Mouse (Mus musculus): ENCODE data around the gene Pfkl. TPM values are rescaled to one million over a fixed set of nuclear protein-coding genes. Genes with fewer than 3 reads are reported as not detected.

Pfkl gene
- total and polyA plus RNA-seq, 3 experiments = 101 to 115 (median 109) TPM

DNA sequence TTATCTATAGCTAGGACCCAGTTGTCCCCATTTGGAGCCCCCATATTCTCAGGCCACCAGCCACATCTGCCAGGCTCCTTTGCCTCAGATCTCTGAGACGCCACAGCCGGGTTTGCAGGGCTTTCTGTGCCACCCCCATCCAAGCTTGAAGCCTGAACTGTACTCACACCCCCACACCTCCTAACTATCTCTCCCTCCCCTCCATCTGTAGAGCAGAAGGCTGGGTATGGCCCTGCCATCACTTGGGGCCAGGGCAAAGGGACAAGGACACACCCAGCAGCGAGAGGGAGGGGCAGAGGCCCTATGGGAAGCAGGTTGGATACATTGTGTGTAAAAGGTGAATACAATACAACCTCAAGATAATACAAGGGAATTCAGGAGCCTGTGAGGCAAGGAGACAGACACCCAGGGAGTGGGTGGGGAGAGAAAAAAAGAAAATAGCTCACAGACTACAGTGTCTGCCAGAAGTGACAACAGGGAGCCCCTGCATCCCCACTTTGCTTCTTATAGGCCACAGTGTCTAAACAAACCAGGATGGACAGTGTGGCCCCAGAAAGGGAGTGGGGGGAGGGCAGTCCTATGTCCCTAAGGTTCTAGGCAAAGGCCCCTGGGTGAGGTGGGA lies 5.3 kb downstream of the Pfkl start:
- DNase-seq = no peak
- WGBS = 87% methylated on average over 3 of the region's 3 CpGs
- Histone ChIP-seq H3K79me2 (replicated peaks; ENCODE audit: control insufficient read depth, insufficient read depth, low read length) (peaks cover 3% of the 10 kb centered on the region; the same call in 1 of the 2 replicates), H3K4me3 (no peak overlapping the region), H3K9ac (ENCODE audit: low read depth, low read length) (no peak overlapping the region), H3K27me3 (ENCODE audit: control insufficient read depth, insufficient read depth, low read length) (no peaks in the 10 kb centered on the region), H3K4me1 (ENCODE audit: control insufficient read depth, insufficient read depth, low read length) (peaks cover 9% of the 10 kb centered on the region), H3K36me3 (ENCODE audit: control insufficient read depth, insufficient read depth, low read length) (no peaks in the 10 kb centered on the region), H3K27ac (no peak overlapping the region)
- intact Hi-C loops (cut with DNase I) = no loop called here
- no peak for TF ChIP-seq EP300 (IDR thresholded peaks at IDR 0.05; ENCODE audit: insufficient read depth, low read depth, low read length)
- no peak for TF ChIP-seq POLR2A (IDR thresholded peaks at IDR 0.05; ENCODE audit: insufficient read depth, low read depth, low read length)
- TF ChIP-seq CTCF (IDR thresholded peaks at IDR 0.05) = no peak

DNA sequence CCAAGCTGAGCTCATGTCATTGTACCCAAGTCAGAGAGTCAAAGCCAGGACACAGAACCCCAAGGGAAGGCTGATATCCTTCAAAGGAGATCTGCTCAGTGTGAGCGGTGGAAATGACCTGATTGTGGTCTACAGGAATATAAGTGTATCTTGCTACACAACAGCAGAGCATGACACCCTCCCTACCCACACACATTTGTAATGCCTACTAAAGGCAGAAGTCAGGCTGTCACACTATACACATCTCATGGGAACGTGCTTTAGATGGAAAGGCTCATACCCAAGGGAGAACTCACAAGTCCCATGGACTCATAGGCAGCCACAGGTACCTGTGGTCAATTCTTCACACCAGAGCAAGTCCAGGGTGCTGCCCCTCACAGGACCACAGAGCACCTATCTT lies 7.6 kb downstream of the Pfkl start:
- Histone ChIP-seq H3K4me3 (no peak overlapping the region), H3K79me2 (replicated peaks; ENCODE audit: control insufficient read depth, insufficient read depth, low read length) (peaks cover 3% of the 10 kb centered on the region; the same call in 1 of the 2 replicates), H3K27me3 (ENCODE audit: control insufficient read depth, insufficient read depth, low read length) (no peaks in the 10 kb centered on the region), H3K27ac (no peak overlapping the region), H3K4me1 (ENCODE audit: control insufficient read depth, insufficient read depth, low read length) (no peaks in the 10 kb centered on the region; the same call in 1 of the 2 replicates), H3K36me3 (ENCODE audit: control insufficient read depth, insufficient read depth, low read length) (no peaks in the 10 kb centered on the region), H3K9ac (ENCODE audit: low read depth, low read length) (no peak overlapping the region)
- no peak for TF ChIP-seq POLR2A (IDR thresholded peaks at IDR 0.05; ENCODE audit: insufficient read depth, low read depth, low read length)
- TF ChIP-seq EP300 (IDR thresholded peaks at IDR 0.05; ENCODE audit: insufficient read depth, low read depth, low read length) = no peak
- TF ChIP-seq CTCF (IDR thresholded peaks at IDR 0.05) = no peak
- 80% methylated on average over 2 of the region's 2 CpGs for WGBS
- intact Hi-C loops (cut with DNase I) = no loop called here
- DNase-seq = no peak

DNA sequence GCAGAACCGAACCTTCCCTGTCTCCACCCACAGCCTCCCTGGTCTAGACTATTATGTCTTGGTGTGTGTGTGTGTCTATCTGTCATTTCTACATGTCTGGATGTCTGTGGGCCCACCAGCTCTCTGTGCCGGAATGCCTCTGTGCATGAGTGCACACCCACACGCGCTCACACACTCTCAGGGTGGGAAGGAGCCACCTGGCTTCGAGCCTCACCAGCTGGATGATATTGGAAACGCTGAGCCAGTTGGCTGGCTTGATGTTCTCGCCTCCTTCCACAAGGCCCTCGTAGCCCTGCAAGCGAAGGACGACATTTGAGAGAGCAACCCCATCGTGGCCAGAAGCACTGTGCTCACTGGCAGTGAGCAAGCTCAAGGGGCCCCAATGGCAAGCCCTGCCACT lies 8.1 kb downstream of the Pfkl start:
- intact Hi-C loops (cut with DNase I) = no loop called here
- 71% methylated on average over 11 of the region's 11 CpGs for WGBS

DNA sequence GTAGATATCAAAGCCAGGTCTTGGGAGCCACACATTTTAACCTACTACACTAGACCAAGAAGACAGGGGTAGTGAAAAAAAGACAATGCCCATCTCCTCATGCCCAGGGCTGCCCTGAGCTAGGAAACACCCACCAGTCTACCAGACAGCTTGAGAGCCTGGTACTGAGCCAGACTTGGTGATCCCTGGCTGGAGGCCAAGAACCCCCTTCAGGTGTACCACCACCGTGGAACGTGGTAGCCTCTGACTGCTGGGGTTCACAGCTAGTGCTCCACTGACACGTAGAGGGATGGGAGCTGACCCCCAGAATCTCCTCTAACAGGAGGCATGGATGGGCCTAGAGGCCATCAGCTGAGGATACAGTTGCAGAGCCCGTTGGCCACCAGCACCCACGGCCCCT lies 9.7 kb downstream of the Pfkl start:
- no peaks in the 10 kb centered on the region for H3K27me3 ChIP-seq (ENCODE audit: control insufficient read depth, insufficient read depth, low read length)
- intact Hi-C loops (cut with DNase I) = no loop called here
- H3K4me3 ChIP-seq = no peak overlapping the region
- no peak for DNase-seq
- no peaks in the 10 kb centered on the region for H3K36me3 ChIP-seq (ENCODE audit: control insufficient read depth, insufficient read depth, low read length)
- H3K79me2 ChIP-seq (replicated peaks; ENCODE audit: control insufficient read depth, insufficient read depth, low read length) = peaks cover 1% of the 10 kb centered on the region; the same call in 1 of the 2 replicates
- TF ChIP-seq CTCF (IDR thresholded peaks at IDR 0.05) = no peak
- no peak for TF ChIP-seq EP300 (IDR thresholded peaks at IDR 0.05; ENCODE audit: insufficient read depth, low read depth, low read length)
- TF ChIP-seq POLR2A (IDR thresholded peaks at IDR 0.05; ENCODE audit: insufficient read depth, low read depth, low read length) = no peak
- H3K27ac ChIP-seq = no peak overlapping the region
- H3K9ac ChIP-seq (ENCODE audit: low read depth, low read length) = no peak overlapping the region
- no peaks in the 10 kb centered on the region for H3K4me1 ChIP-seq (ENCODE audit: control insufficient read depth, insufficient read depth, low read length)
- 92% methylated on average over 5 of the region's 5 CpGs for WGBS

More for the DNA sequence above, 8.1 kb downstream of the Pfkl start:
- no peak overlapping the region for H3K4me3 ChIP-seq
- H3K4me1 ChIP-seq (ENCODE audit: control insufficient read depth, insufficient read depth, low read length) = no peaks in the 10 kb centered on the region; the same call in 1 of the 2 replicates
- no peak for TF ChIP-seq CTCF (IDR thresholded peaks at IDR 0.05)
- no peak for TF ChIP-seq EP300 (IDR thresholded peaks at IDR 0.05; ENCODE audit: insufficient read depth, low read depth, low read length)
- no peak for TF ChIP-seq POLR2A (IDR thresholded peaks at IDR 0.05; ENCODE audit: insufficient read depth, low read depth, low read length)
- no peaks in the 10 kb centered on the region for H3K27me3 ChIP-seq (ENCODE audit: control insufficient read depth, insufficient read depth, low read length)
- no peaks in the 10 kb centered on the region for H3K36me3 ChIP-seq (ENCODE audit: control insufficient read depth, insufficient read depth, low read length)
- peaks cover 3% of the 10 kb centered on the region; the same call in 1 of the 2 replicates for H3K79me2 ChIP-seq (replicated peaks; ENCODE audit: control insufficient read depth, insufficient read depth, low read length)
- peak; percentile 52 to 59 for DNase-seq
- H3K27ac ChIP-seq = no peak overlapping the region
- H3K9ac ChIP-seq (ENCODE audit: low read depth, low read length) = no peak overlapping the region

DNA sequence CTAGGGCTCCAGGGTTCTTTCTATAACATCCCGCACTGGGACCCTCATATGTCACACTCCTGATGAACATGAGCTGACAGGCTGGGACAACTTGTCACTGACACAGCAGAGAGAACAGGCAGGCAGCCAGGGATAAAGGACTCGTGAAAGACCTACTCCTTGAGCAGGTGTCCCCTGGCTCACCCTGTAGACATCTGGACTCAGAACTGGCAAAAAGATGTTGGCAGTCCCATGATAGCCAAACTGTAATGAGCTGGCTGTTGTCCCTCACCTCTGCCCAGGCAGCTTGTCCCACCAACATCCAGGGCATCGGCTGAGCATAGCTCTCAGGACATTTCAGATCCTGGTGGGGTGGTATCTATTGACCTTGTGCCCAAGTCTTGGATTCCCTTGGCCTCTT lies 14.2 kb downstream of the Pfkl start:
- H3K27me3 ChIP-seq (ENCODE audit: control insufficient read depth, insufficient read depth, low read length) = no peaks in the 10 kb centered on the region
- DNase-seq = peak in 1 of 2 experiments; percentile 46
- WGBS = 61% methylated on average over 3 of the region's 3 CpGs
- no peaks in the 10 kb centered on the region for H3K4me1 ChIP-seq (ENCODE audit: control insufficient read depth, insufficient read depth, low read length)
- TF ChIP-seq POLR2A (IDR thresholded peaks at IDR 0.05; ENCODE audit: insufficient read depth, low read depth, low read length) = no peak
- TF ChIP-seq EP300 (IDR thresholded peaks at IDR 0.05; ENCODE audit: insufficient read depth, low read depth, low read length) = peak; percentile 89
- no peak for TF ChIP-seq CTCF (IDR thresholded peaks at IDR 0.05)
- intact Hi-C loops (cut with DNase I) = no loop called here
- no peak overlapping the region for H3K9ac ChIP-seq (ENCODE audit: low read depth, low read length)
- no peak overlapping the region for H3K4me3 ChIP-seq
- H3K79me2 ChIP-seq (replicated peaks; ENCODE audit: control insufficient read depth, insufficient read depth, low read length) = no peaks in the 10 kb centered on the region
- no peaks in the 10 kb centered on the region for H3K36me3 ChIP-seq (ENCODE audit: control insufficient read depth, insufficient read depth, low read length)
- H3K27ac ChIP-seq = no peak overlapping the region

DNA sequence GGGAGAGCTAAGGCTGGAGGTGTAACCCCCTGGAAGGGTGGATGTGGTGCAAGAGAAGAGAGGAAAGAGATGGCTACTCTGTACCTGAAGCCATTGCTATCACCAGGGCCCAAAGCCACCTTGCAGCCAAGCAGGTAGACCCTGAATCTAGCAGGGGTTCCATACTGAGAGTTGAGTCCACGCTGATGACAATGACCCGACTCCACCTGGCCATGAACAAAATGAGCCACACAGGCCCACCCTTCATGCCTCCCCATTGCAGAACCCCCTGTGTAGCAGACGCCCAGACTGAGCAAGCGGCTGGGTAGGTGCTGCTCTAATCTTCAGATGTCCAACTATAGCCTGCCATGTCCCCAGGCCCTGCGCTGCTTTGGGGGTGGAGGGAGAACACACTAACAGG lies 24.1 kb downstream of the Pfkl start:
- H3K36me3 ChIP-seq (ENCODE audit: control insufficient read depth, insufficient read depth, low read length) = no peaks in the 10 kb centered on the region
- no peaks in the 10 kb centered on the region for H3K79me2 ChIP-seq (replicated peaks; ENCODE audit: control insufficient read depth, insufficient read depth, low read length)
- intact Hi-C loops (cut with DNase I) = loop anchor here (2.0 kb wide), 1 partner anchor 23 kb away; no protein-coding TSS in a partner anchor
- H3K4me3 ChIP-seq = no peak overlapping the region
- WGBS = 79% methylated on average over 5 of the region's 5 CpGs
- no peak overlapping the region for H3K27ac ChIP-seq
- TF ChIP-seq POLR2A (IDR thresholded peaks at IDR 0.05; ENCODE audit: insufficient read depth, low read depth, low read length) (no peak), CTCF (IDR thresholded peaks at IDR 0.05) (no peak), EP300 (IDR thresholded peaks at IDR 0.05; ENCODE audit: insufficient read depth, low read depth, low read length) (no peak)
- H3K4me1 ChIP-seq (ENCODE audit: control insufficient read depth, insufficient read depth, low read length) = peaks cover 3% of the 10 kb centered on the region; the same call in 1 of the 2 replicates
- H3K27me3 ChIP-seq (ENCODE audit: control insufficient read depth, insufficient read depth, low read length) = no peaks in the 10 kb centered on the region
- DNase-seq = no peak
- H3K9ac ChIP-seq (ENCODE audit: low read depth, low read length) = no peak overlapping the region

Data from heart, adult 2 months (tissue).